Mouse (Mus musculus) heart, postnatal 25 days (tissue): Measurements from ENCODE around the gene Ikbip. TPM values are rescaled to one million over a fixed set of nuclear protein-coding genes. Genes with fewer than 3 reads are reported as not detected.

Source experiments
- DNase-seq: peaks from one replicate; pipeline ENCODE4 v3.0.0; 2022; ENCODE audit warnings: low spot score
- intact Hi-C: fragments of 180-260 bp; cut with DNase I; formaldehyde crosslinking; loops from one replicate; pipeline ENCODE4 v1.15.1; 2025
- total RNA-seq, 2 experiments: library from RNA; stranded (reverse); gene quantifications; 2 replicates each; pipeline ENCODE4 v1.2.3; 2021

Ikbip gene
- total RNA-seq, 2 experiments from 2014 or later, result 17.4 to 18.6 TPM

- DNase-seq, result no peak
- intact Hi-C loops, result no loop called here
These were observed 23.2 kb downstream of the Ikbip start for GRCm38 (mm10) chr10:91105981-91106380.

- no peak for DNase-seq
- intact Hi-C loops, result no loop called here
These were observed 27.1 kb downstream of the Ikbip start for GRCm38 (mm10) chr10:91109841-91110240.

- intact Hi-C loops, result no loop called here
- DNase-seq, result no peak
These were observed 34.2 kb downstream of the Ikbip start for GRCm38 (mm10) chr10:91116958-91117357.

- intact Hi-C loops, result loop anchor here (2.0 kb wide), 1 partner anchor 18 kb away; no protein-coding TSS in a partner anchor
These were observed 39.9 kb downstream of the Ikbip start for GRCm38 (mm10) chr10:91122646-91123045.

GRCm38 (mm10) chr10:91123281-91123827 is 40.6 kb downstream of the Ikbip start:
- intact Hi-C loops, result loop anchor here (2.0 kb wide), 1 partner anchor 17 kb away; no protein-coding TSS in a partner anchor
- peak; percentile 33 for DNase-seq

More at GRCm38 (mm10) chr10:91122646-91123045, 39.9 kb downstream of the Ikbip start:
- DNase-seq, result no peak

GRCm38 (mm10) chr10:91123828-91124822 is 41.4 kb downstream of the Ikbip start, which contains the start of gene Slc25a3:
Gene Slc25a3 (minus strand): TSS chr10:91124059.
- intact Hi-C loops, result loop anchor here (2.0 kb wide), 1 partner anchor 17 kb away; no protein-coding TSS in a partner anchor
- DNase-seq, result peak; percentile 97

GRCm38 (mm10) chr10:91126618-91127355 is 44.0 kb downstream of the Ikbip start:
- DNase-seq, result no peak
- intact Hi-C loops, result no loop called here

GRCm38 (mm10) chr10:91127395-91127794 is 44.7 kb downstream of the Ikbip start:
- intact Hi-C loops, result no loop called here
- no peak for DNase-seq

- no peak for DNase-seq
- intact Hi-C loops, result no loop called here
These were observed 45.9 kb downstream of the Ikbip start for GRCm38 (mm10) chr10:91128551-91129160.

GRCm38 (mm10) chr10:91130792-91131191 is 48.1 kb downstream of the Ikbip start:
- intact Hi-C loops, result no loop called here
- no peak for DNase-seq

GRCm38 (mm10) chr10:91131565-91131964 is 48.8 kb downstream of the Ikbip start:
- DNase-seq, result no peak
- intact Hi-C loops, result no loop called here

- intact Hi-C loops, result no loop called here
- no peak for DNase-seq
These were observed 52.7 kb downstream of the Ikbip start for GRCm38 (mm10) chr10:91135302-91135972.

GRCm38 (mm10) chr10:91137400-91137799 is 54.7 kb downstream of the Ikbip start:
- intact Hi-C loops, result no loop called here

GRCm38 (mm10) chr10:91138317-91138716 is 55.6 kb downstream of the Ikbip start:
- DNase-seq, result no peak
- intact Hi-C loops, result no loop called here

More at GRCm38 (mm10) chr10:91137400-91137799, 54.7 kb downstream of the Ikbip start:
- no peak for DNase-seq

GRCm38 (mm10) chr10:91139148-91139766 is 56.5 kb downstream of the Ikbip start:
- DNase-seq, result no peak
- intact Hi-C loops, result no loop called here

- DNase-seq, result no peak
- intact Hi-C loops, result loop anchor here (2.0 to 5.0 kb wide), 3 partner anchors 19 to 409 kb away; partner anchors contain the start of genes Apaf1 and Ikbip
These were observed 58.8 kb downstream of the Ikbip start for GRCm38 (mm10) chr10:91141564-91141963.

- no peak for DNase-seq
- intact Hi-C loops, result loop anchor here (5.0 kb wide), 2 partner anchors 60 to 410 kb away; partner anchors contain the start of genes Apaf1 and Ikbip
These were observed 60.0 kb downstream of the Ikbip start for GRCm38 (mm10) chr10:91142654-91143191.
